Mouse (Mus musculus) left cerebral cortex, adult 11 months (tissue): Measurements from ENCODE around the gene Tent5c.
"Not testable (repeated sequence)": the region's sequence is repeated elsewhere in the genome, so short reads cannot be mapped to it uniquely, and the experiment has no call there.

Source experiments
- DNase-seq: peaks from one replicate; pipeline ENCODE4 v3.0.0; 2022; ENCODE audit warnings: low spot score

Gene Tent5c

DNA sequence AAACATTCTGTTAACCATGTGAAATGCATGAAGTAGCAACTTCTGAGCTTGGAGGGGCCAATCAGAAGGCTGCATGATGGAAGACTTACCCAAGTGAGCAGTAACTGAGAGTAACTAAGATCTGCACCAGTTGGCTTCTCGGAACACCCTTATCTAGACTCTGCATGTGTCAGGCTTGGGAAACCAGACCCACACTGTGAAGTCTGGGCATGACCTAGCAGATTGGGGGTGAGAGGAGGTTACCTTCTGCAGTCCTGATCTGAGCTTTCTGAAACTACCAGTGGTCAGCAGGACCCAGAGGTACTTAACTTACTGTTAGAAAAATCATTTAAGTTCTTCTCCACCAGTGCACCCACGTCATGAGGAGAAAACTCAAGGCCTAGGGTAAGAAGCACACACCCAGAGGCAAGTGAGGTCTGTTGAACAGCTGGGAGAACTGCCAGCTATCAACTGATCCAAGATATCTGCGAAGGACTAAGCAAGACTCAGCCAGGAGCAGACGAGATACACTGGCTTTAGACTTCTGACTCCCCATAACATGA, 50.6 kb downstream of the Tent5c start:
- DNase-seq = no peak

GRCm38 (mm10) chr3:100436756-100437155, 52.4 kb downstream of the Tent5c start:
- no peak for DNase-seq

DNA sequence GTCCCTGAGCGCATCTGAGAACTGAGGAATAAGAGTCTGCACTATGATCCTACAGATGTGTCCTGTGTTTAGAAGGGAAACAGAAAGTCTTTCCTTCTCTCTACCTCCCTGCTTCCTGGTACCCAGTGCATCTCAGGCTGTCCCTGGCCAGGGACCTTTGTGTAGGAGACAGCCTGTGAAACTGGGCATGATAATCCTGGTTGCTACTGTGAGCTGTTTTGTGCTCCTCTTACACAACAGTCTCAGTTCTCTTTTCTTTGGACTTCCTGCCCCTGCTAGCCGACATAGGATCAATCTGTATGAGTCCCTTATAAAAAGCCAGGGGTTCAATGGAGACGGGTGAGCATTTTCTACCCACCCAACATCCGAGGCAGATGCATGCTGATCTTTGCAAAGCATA, 57.4 kb downstream of the Tent5c start:
- DNase-seq = no peak

DNA sequence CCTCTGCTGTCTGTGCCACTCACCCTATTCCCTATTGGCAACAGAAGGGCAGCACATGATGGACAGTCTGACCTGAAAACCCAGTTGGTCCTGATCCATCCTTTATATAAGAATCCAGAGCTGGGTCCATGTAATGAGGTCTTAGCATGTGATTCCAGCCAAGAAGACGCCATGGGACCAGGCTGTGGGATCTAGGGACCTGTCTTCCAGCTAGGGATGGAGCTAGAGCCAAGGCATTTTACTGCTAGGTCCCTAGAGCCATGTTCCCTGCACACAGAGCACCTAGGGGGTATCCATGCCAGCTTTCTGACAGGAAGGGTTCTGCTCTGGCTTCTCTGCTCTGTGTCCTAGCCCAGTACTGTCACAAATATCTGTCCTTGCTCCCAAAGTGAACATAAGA, 58.4 kb downstream of the Tent5c start:
- no peak for DNase-seq

- DNase-seq = no peak
These were observed 59.0 kb downstream of the Tent5c start for GRCm38 (mm10) chr3:100430101-100430500.

GRCm38 (mm10) chr3:100429667-100430066, 59.5 kb downstream of the Tent5c start:
- DNase-seq = no peak

DNA sequence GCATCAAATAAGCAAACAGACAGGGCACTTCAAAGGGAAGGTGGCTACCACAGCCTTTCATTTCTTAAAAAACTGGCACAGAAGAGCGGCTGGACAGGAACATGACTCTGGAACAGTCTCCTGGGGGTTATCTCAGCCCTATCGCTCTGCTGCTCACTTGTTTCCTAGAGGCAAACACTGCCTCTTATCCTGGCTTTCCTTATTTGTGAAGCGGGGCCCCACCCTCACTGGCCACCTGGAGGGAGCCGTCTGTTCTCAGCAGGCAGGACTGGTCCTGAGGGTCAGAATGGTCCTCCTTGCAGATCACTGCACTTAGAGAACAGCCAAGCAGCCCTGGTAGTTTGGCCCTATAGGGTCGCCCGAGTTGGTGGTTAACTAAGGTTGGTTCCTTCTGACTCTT, 61.6 kb downstream of the Tent5c start:
- no peak for DNase-seq

- no peak for DNase-seq
These were observed 66.5 kb downstream of the Tent5c start for GRCm38 (mm10) chr3:100422392-100423167.

DNA sequence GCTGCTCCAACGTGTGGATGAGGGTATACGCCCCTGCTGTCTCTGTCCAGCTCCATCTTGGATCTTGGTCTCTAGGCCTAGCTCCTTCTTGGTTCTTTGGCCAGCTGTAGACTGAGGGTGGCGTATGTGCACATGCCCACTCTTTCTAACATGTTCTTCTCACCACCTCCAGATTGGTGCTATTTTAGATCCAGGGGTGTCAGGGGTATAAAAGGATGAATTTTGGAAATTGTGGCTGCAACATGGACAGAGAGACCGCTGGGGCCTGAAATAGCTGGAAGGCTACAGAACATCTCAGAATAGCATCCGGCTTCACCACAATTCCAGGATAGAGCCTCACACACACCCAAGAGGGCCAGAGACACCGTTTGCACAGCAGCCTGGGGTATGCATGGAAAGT, 67.8 kb downstream of the Tent5c start:
- DNase-seq = peak; percentile 56

DNA sequence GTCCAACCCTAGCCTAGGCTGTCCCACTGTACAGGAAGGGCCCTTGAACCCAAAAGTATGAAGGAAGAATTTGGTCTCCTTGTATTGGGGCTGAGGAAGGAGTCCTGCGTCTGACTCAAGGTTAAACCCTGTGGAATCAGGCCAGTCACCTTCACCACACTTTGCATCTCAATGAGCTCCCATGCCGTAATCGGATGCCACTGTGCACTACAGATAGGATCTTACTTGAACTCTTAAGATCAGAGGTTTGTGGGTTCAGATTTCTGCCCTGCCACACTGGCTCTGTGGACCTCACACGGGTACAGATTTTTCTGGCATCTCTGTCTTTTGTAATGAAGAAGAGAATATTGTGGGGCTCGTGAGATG, 68.5 kb downstream of the Tent5c start:
- no peak for DNase-seq

GRCm38 (mm10) chr3:100419962-100420690, 69.0 kb downstream of the Tent5c start:
- no peak for DNase-seq

DNA sequence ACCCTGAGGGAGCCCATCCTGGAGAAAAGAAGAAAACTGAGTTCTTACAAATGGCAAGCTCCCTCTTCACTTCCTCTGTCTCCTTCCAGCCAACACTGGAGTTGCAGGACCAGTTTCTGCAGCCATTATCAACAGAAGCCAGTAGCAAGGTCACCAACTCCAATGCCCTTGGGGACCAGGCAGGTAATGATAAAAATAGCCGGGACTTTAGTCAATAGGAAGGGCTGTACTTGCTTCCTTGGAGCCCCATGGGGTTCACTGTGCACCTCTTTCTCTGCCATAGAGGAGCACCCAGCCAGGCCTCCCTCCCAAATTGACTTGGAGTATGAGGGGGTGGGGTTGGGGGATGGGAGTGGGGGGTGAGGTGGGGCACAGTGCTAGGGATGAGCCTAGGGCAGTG, 70.7 kb downstream of the Tent5c start:
- no peak for DNase-seq

- DNase-seq = no peak
These were observed 71.3 kb downstream of the Tent5c start for GRCm38 (mm10) chr3:100417772-100418311.

- DNase-seq = no peak
These were observed 73.5 kb downstream of the Tent5c start for GRCm38 (mm10) chr3:100415671-100416070.

DNA sequence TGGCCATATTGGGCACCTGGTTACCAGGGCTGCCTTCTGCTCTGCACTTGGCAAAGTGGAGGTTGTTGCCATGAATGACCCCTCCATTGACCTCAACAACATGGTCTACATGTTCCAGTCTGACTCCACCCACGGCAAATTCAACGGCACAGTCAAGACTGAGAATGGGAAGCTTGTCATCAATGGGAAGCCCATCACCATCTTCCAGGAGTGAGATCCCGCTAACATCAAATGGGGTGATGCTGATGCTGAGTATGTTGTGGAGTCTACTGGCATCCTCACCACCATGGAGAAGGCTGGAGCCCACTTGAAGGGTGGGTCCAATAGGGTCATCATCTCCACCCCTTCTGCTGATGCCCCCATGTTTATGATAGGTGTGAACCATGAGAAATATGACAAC, 75.5 kb downstream of the Tent5c start:
- DNase-seq = not testable (repeated sequence)

DNA sequence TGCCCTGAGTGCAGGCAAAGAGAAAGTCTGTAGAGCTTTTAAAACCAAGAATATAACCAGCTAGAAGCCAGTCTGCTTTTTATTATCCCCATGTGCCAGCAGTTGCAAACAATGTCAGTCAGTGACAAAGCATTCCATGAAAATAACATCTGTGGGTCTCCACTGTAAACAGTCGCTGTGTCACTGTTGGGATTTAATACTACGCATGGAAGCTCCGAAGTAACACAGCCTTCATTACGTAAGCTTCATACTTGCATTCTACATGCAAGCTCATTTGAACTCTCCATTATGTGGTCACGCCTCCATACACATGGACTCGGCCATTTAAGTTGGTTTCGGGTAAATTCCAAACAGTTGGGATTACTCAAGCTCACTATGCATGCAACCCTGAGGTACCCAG, 77.2 kb downstream of the Tent5c start:
- DNase-seq = no peak

DNA sequence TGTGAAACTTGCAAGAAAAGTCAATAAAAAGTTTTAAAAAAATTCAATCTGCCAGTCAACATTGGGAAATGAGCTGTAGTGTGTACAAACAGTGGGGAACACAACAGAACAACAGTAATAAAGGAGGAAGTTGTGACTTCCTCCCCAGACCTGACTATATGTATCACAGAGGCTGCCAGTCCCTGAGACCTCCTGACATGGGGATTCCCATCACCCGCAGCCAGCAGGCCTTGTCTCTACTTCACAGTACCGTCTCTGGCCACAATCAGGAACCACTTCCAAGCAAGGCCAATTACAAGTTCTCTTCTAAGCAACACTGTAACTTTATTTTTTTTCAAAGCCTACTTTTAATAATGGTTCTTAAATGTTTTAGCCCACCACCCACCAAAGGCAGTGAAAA, 79.8 kb downstream of the Tent5c start:
- DNase-seq = no peak

GRCm38 (mm10) chr3:100408351-100409043, 80.6 kb downstream of the Tent5c start:
- no peak for DNase-seq

DNA sequence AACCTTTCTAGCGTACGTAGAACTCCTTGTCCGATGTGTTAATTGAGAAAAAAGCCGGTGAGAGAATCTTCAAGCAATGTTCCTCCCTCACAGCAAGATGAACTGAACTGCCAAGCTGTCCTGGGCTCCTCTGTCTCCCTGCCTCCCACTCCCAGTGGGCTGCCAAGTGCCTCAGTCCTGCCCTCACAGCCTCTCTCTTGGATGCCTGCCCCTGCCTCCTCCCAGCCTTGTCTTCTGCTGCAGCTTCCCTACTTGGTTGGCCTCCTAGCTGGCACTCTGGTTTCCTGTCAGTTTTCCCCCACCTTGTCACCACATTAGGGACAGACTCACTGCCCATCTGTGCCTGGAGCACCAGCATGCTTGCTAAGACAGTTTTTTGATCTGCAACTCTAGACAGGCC, 86.5 kb downstream of the Tent5c start:
- no peak for DNase-seq
